Mouse (Mus musculus) G1E (cell line): ENCODE results near the gene Crlf1. TPM values are rescaled to one million over a fixed set of nuclear protein-coding genes. Genes with fewer than 3 reads are reported as not detected.

Experiments
- ATAC-seq: 2 replicates; pipeline ENCODE4 v1.8.0; 2016; ENCODE audit warnings: mild to moderate bottlenecking; ENCODE audit not compliant: insufficient number of reproducible peaks, poor library complexity, low FRiP score, severe bottlenecking; ENCODE audit errors: extremely low read depth
- DNase-seq: peaks from one replicate; pipeline ENCODE4 v3.0.0; 2012; ENCODE audit warnings: low spot score
- H3K27me3 ChIP-seq: 2 replicates; pipeline ENCODE4 v1.6.1; 2012; ENCODE audit warnings: mild to moderate bottlenecking, low read length, inconsistent platforms; ENCODE audit not compliant: insufficient read depth
- H3K36me3 ChIP-seq: replicated peaks from 2 replicates; pipeline ENCODE3; 2012; ENCODE audit warnings: mild to moderate bottlenecking, inconsistent platforms
- H3K4me1 ChIP-seq: 2 replicates; pipeline ENCODE4 v1.6.1; 2012; ENCODE audit warnings: low read depth, low read length, inconsistent platforms, mixed read lengths; ENCODE audit not compliant: insufficient read depth
- H3K4me3 ChIP-seq: 2 replicates; pipeline ENCODE4 v1.5.1; 2012; ENCODE audit warnings: low read depth, mild to moderate bottlenecking, inconsistent platforms, low read length, moderate library complexity, mixed read lengths
- H3K9me3 ChIP-seq: replicated peaks from 2 replicates; pipeline ENCODE4 v1.6.1; 2012; ENCODE audit warnings: inconsistent platforms
- CTCF ChIP-seq: IDR thresholded peaks from 2 replicates; pipeline ENCODE4 v1.5.1; 2012; ENCODE audit warnings: low read depth, low read length, inconsistent platforms, mixed read lengths
- GATA1 ChIP-seq: IDR thresholded peaks from 2 replicates; pipeline ENCODE4 v1.6.1; 2012; ENCODE audit warnings: borderline replicate concordance, low read length, inconsistent platforms, mixed read lengths
- GATA2 ChIP-seq: IDR thresholded peaks from 2 replicates; pipeline ENCODE4 v1.6.1; 2012; ENCODE audit warnings: low read depth, low read length, inconsistent platforms, borderline replicate concordance
- POLR2AphosphoS5 ChIP-seq: IDR thresholded peaks from 2 replicates; pipeline ENCODE4 v1.6.1; 2012; ENCODE audit warnings: low read depth, low read length, inconsistent platforms; ENCODE audit not compliant: insufficient replicate concordance
- TAL1 ChIP-seq: conservative IDR thresholded peaks from 2 replicates; pipeline ENCODE4 v1.6.1; 2012; ENCODE audit warnings: low read depth, low read length, inconsistent platforms, mixed read lengths
- polyA plus RNA-seq: library from polyadenylated mRNA; stranded (reverse); fragments of >175 nt; gene quantifications from 2 replicates; pipeline ENCODE4 v1.2.3, GENCODE M21; 2012
- total RNA-seq, 2 experiments: library from RNA; stranded (forward) in 1 of 2; stranded (reverse) in 1 of 2; fragments of 200-1000 nt in 1 of 2; fragments of >200 nt in 1 of 2; fragmentation: Nextera tagmentation in 1 of 2; gene quantifications; 2 replicates each; pipeline ENCODE4 v1.2.3; 2014 to 2017

Crlf1 gene
- total and polyA plus RNA-seq, 3 experiments = not detected

GRCm38 (mm10) chr8:70538024-70538579 is 45.1 kb downstream of the Crlf1 start:
- Histone ChIP-seq H3K27me3 (no peaks in the 10 kb centered on the region), H3K4me3 (peak overlapping the region; percentile 93), H3K4me1 (peaks cover 58% of the 10 kb centered on the region), H3K36me3 (peaks cover 69% of the 10 kb centered on the region), H3K9me3 (no peaks in the 10 kb centered on the region)
- no peak for ATAC-seq
- no peak for TF ChIP-seq GATA1
- TF ChIP-seq TAL1 = no peak
- no peak for TF ChIP-seq POLR2AphosphoS5
- no peak for TF ChIP-seq GATA2
- no peak for DNase-seq

- peak; percentile 91 for DNase-seq
- peak; percentile 63 for ATAC-seq
- Histone ChIP-seq H3K4me3 (peak overlapping the region; percentile 93), H3K27me3 (no peaks in the 10 kb centered on the region), H3K4me1 (peaks cover 62% of the 10 kb centered on the region), H3K36me3 (peaks cover 72% of the 10 kb centered on the region), H3K9me3 (no peaks in the 10 kb centered on the region)
- TF ChIP-seq TAL1 (no peak), POLR2AphosphoS5 (0 out of 2 replicates have a peak, but pooled peaks have one; percentile 45), CTCF (no peak), GATA2 (no peak), GATA1 (no peak)
These were observed 45.7 kb downstream of the Crlf1 start for GRCm38 (mm10) chr8:70538633-70539076.

GRCm38 (mm10) chr8:70539077-70539813 is 46.3 kb downstream of the Crlf1 start, which contains the start of gene Ell:
Gene Ell (plus strand): TSS chr8:70539457.
- DNase-seq = peak; percentile 87
- peaks cover 63% of the 10 kb centered on the region for H3K4me1 ChIP-seq
- TF ChIP-seq CTCF (no peak), GATA1 (no peak), POLR2AphosphoS5 (no peak), GATA2 (no peak), TAL1 (no peak)
- ATAC-seq = peak; percentile 81
- H3K27me3 ChIP-seq = no peaks in the 10 kb centered on the region
- H3K36me3 ChIP-seq = peaks cover 72% of the 10 kb centered on the region
- peak within 1 kb of the TSS; percentile 93 for H3K4me3 ChIP-seq
- no peaks in the 10 kb centered on the region for H3K9me3 ChIP-seq

DNA sequence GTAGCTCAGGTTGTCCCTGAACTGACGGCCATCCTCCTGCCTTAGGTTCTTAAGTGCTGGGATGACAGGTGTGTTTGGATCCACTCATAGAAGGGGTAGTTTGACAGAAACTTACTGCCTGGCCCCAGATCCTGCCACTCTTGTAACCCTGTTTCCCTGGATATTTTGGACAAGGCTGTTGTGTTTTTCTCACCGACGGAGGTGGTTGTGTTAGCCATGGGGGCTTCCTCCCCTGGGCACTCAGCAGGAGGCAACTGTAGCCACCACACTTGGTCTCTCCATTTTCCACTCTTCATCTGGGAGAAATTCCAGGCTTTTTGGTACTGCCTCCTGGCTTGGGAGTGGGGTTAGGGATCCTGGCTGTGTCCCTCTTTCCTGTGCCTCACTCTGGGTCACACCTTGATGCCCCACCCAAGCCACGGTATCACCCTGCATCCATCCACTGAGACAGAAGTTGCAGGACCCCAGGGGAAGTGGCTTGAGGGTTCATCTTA is 47.1 kb downstream of the Crlf1 start:
- H3K36me3 ChIP-seq = peaks cover 72% of the 10 kb centered on the region

DNA sequence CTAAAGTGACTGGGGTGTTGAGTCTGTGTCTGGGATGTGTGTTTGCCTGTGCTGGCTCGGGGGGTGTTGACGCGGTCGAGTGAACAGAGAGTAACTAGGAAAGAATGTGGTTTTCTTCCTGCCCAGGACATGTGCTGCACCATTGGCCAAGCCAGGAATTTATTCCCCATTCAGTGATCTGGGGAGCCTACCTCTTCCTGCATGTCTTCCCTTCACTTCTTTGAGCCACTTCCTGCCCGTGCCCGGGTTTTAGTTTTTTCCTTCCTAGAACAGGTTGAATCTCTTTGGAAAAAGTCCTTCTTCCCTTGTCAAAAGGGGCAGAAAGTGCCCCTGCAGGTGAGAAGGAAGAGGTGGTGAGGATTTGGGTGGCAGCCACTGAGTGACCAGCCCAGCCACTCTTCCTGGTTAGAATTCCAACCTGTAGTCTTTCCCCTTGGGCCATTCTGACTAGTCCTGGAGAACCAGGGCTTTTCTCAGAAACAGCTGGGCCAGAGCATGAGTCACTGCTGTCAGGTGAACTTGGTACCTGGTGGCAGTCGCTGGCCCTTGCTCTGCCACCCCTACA is 47.6 kb downstream of the Crlf1 start:
- TF ChIP-seq CTCF (no peak), TAL1 (no peak), GATA2 (no peak), POLR2AphosphoS5 (no peak), GATA1 (no peak)
- no peak for ATAC-seq
- Histone ChIP-seq H3K9me3 (no peaks in the 10 kb centered on the region), H3K27me3 (no peaks in the 10 kb centered on the region), H3K4me1 (peaks cover 60% of the 10 kb centered on the region), H3K4me3 (peak overlapping the region; percentile 93), H3K36me3 (peaks cover 71% of the 10 kb centered on the region)
- no peak for DNase-seq

More for the DNA sequence above, 47.1 kb downstream of the Crlf1 start:
- H3K27me3 ChIP-seq = no peaks in the 10 kb centered on the region
- H3K4me1 ChIP-seq = peaks cover 62% of the 10 kb centered on the region
- H3K4me3 ChIP-seq = peak overlapping the region; percentile 93
- TF ChIP-seq GATA1 (no peak), GATA2 (no peak), TAL1 (no peak), CTCF (no peak), POLR2AphosphoS5 (no peak)
- ATAC-seq (no peak), DNase-seq (no peak)
- no peaks in the 10 kb centered on the region for H3K9me3 ChIP-seq

DNA sequence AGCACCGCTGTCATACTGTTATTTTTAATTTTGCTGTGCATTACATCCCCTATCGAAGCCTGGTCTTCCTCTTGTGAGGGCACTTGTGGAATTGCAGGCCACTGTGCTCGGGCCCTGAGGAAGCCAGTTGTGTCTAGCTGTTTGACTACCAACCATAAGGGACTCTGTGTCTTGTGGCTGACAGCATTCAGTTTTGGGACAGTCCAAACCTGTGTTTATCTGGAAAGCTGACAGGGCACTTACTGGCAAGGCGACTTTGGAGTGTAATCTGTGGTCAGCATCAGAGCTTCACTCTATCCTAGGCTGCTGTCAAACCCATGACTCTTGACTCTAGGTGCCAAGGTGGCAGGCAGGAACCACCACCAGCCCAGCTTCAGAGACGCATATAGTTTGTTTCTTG is 48.1 kb downstream of the Crlf1 start:
- no peak for DNase-seq
- Histone ChIP-seq H3K4me1 (peaks cover 63% of the 10 kb centered on the region), H3K36me3 (peaks cover 71% of the 10 kb centered on the region), H3K4me3 (peak overlapping the region; percentile 93; the same call in 1 of the 2 replicates), H3K27me3 (no peaks in the 10 kb centered on the region), H3K9me3 (no peaks in the 10 kb centered on the region)
- TF ChIP-seq TAL1 (no peak), GATA1 (no peak), POLR2AphosphoS5 (no peak), CTCF (no peak), GATA2 (no peak)
- ATAC-seq = no peak
